Mouse (Mus musculus) ZHBTc4 (cell line): ENCODE measurements at regions not wholly inside any gene's neighbourhood (a gene's known extent, or its start where the extent isn't known, plus 50 kb on each side); places are given as distances from the start of the nearest gene placed in this dataset.

Experiments
- DNase-seq: peaks from one replicate; pipeline ENCODE4 v3.0.0-alpha.2; 2011; ENCODE audit warnings: low read depth, low spot score

DNA sequence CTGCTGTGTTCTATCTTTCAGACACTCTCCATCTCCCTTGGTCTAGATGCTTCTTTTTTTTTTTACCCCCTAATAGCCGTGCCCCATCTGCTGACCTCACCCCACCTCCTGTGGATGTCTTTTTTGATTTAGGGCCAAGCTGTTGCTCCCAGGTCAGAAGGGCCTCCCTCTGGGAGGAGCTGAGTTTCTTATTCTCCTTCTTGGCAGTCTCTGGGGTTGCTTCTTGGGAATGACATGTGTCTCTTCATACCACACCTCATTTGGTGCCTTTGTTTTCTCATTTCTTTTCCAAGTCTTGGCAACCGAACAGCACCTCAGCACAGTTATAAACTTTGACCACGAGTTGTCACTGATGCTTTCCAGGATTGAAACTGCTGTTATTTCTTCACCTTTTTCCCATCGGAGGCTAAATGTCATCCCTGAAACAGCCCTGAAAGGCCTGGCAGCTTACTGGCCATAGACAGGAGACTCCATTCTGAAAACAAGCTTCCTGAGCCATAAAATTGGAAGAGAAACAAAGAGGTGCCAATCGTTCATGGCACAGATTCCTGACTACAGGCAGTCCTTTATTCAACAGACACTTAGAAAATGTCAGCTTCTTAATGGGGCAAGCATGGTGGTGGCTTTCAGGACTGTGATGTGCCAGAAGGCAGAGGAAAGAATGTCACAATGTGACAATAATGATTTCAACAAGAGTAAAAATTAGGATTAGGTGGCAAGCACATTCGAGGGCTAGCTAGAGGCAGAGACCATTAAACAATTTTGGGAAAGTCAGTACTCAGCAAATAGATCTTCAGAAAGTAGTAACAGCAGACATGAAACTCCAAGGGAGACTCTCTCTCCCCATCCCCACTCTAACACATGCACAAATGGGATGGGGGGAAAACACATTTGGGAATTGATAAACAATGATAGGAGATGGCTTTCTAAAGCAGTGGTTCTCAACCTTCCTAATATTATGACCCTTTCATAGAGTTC, 197.1 kb upstream of the Arrdc4 start:
- no peak for DNase-seq

DNA sequence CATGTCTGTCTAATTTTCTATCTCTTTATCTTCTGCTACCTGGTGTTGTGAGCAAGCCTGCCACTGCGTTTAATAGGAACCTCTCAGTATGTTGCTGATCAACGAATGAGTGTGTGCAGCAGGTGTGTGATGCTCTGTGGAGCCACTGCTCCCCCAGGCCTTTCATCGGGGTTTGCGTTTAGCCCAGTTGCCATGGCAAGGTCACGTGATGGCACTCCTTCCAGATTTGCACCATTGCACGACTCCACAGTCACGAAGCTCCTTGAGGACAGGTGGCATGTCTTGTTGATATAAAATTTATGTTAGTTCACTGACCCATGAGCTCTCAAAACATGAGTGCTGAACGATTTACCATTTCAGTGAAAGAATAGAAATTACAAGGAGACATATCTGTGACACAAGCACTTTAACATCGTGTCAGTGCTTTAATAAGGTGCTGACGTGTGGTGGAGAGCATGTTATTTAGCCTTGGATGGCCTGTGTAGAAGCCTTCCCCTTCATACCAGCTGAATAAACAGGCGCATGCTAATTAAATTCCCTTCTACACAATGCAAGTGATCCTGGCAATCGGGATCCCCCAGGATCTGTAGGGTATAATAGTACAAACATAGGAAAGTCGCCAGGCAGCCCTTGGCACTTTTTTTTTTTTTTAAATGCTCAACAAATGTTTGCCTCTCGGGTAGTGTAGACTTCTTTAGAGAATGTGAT, 181.7 kb upstream of the Arrdc4 start:
- DNase-seq: no peak

DNA sequence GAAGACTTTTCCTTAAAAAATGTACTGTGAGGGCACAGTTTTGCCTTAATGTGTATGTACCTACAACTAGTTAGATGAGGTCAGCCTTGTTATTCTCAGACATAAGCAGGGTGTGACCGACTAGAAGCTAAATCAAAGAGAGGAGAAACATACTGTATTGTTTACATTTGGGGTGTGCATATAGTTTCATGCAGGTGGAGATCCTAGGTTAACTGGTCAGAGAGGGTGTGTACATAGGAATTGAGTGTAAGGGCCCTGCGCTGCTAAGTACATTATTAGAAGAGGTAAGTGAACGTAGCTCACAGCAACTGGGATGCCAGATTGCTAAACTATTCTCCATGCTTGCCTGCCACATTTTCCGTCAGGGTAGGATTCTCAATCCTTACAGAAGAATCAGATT, 180.6 kb upstream of the Arrdc4 start:
- no peak for DNase-seq

DNA sequence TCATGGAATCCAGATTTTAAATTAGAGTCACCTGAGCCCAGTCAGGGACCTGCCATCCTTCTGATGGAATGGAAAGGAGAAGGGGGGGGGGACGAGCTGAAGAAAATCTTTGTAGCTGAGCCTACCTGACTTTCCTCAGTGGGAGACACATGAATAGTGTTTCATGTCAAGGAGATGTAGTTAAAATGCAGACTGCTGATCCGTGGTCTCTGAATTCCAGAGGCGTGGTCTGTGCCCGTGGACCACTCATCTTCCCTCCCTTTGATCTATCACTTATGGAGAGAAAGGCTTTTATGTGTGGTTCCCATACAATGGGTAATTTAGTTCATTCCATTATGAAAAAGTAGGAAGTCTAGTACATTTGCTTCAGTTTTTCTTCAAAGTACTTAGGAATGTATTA, 176.6 kb upstream of the Arrdc4 start:
- no peak for DNase-seq

DNA sequence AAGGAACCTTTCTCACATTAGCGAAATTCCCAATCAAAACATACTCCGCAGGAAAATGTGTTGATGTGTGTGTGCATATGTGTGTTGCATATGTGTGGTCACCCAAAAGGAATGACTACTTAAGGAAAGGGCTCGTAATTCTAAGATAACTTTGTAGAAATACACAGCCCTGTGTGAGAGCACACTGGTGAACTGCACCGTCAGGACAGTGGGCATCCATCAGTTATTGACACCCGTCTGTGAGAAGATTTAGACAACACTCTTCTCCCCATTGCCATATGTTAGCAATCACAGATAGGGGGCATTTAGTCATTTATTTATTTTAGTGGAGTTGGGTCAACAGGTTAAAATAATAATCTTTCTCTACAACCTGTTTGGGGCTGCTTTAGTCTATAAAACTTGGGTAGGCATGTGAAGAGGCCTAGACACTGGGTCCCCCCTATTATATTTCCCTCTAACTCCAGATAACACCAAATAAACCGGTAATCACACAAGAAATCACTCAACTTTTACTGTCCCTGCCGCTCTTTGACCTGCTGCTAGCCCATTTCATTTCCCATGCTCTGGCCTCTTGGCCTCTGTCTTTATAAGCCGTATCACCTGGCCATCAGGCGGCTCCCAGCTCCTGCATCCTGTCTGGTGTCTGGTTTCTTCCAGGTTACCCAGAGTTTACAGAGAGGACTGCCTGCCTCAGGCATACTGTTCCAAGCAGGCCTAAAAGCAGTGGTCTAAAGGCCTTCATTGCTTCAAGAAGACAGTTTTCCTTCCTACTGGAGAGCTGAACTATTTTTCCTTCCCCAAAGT, 169.8 kb upstream of the Arrdc4 start:
- DNase-seq: no peak

DNA sequence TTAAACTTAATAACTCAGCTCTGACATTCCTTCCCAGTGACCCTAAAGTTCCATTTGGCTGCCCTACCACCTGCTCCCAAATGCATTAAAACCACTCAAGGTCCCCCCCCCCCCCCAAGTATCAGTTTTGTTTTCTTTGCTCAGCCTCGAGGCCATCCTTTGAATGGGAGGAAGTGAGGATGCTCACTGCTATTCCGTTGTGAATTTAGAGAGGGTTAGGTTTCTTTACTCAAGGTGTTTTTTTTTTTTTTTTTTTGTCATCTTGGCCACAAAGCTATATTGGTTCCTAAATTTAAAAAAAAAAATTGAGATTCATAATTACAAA, 168.8 kb upstream of the Arrdc4 start:
- no peak for DNase-seq

DNA sequence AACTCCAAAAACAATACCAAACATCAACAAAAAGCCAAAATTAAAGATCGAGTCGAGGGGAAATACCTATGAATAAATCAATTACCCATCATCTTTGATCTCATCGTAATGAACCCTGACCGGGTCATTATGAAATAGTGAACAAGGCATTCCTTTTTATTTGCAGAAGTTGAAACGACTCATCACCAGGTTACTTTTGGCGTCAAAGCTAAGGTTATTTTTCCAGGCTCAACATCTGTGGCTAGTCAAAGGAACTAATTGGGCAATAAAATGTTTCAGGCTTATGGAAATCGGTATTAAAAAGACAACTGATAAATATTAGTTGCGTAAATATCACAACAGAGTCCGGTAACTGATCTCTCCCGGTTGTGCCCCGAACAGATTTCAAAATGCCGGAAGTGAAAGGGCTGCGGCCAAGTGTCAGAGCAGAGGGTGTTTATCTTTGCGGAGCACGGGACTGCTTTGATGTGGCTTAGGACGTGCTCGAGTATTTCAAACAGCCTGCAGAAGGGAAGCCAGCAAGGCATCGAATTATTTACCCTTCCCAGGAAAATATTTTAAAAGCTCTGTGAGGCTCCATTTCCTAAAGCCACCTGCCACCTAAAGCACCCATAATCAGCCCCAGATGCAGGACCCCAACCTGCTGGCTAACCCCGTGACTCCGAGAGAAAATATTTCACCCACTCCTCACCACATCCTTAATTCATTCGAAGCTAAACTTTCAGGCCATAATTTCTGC, 168.3 kb upstream of the Arrdc4 start:
- DNase-seq: peak; percentile 2

DNA sequence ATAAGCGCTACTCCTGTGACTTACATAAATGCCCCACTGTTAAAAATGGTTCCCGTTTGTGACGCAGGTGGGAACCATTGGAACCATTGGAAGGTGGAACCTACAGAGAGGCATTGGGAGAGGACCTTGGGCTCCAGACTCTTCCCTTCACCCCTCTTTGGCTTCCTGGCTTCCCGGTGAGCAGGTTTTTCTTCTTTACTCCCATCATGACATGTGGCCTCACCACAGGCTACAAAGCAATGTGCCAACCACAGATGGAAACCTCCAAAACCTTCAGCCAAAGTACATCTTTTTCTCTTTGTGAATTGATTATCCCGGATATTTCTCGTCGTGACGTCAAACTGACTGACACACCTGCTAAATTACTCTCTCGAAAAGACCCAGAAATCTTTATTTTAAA, 166.9 kb upstream of the Arrdc4 start:
- no peak for DNase-seq

DNA sequence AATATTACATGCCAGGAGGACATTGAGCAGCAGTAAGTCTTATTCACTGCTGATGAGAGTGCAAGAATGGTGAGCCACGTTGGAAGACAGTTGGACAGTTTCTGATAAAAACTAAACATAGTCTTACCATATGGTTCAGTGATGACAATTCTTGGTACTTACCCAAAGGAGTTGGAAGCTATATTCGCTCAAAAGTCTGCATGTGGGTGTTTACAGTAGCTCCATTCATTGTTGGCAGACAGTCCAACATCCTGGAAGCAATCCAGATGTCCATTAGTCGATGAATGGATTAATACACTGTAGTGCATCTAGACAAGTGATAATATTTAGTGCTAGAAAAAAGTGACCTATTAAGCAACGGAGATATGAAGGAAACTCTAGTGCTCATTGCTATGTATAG, 165.3 kb upstream of the Arrdc4 start:
- no peak for DNase-seq

DNA sequence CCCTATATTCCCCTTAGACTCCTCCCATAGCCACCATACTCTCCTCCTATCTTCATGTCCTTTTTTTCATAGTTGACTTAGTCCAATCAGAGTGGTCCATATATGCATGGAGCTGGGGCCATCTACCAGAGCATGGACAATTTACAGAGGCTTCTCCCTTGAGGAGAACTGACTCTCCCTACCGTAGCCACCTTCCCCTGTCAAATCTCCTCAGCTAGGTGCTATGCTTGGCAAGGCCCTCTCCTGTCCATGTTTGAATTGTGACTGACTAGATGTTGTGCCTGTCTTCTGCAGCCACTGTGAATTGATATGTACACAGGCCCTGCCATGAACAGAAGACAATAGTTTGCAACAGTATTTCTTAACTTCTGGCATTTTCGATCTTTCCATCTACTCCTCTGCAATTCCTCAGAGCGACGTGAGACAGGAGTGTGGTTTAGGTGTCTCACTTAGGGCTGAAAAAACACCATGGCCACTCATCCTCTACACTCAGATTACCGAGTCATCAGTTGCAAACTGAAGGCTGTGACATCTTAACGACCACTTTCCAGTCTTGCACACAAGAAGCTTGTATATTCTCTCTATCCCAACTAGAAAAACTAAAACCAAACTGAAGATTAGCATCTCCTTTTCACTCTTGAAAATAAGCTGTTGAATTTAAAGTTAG, 163.1 kb upstream of the Arrdc4 start:
- no peak for DNase-seq

DNA sequence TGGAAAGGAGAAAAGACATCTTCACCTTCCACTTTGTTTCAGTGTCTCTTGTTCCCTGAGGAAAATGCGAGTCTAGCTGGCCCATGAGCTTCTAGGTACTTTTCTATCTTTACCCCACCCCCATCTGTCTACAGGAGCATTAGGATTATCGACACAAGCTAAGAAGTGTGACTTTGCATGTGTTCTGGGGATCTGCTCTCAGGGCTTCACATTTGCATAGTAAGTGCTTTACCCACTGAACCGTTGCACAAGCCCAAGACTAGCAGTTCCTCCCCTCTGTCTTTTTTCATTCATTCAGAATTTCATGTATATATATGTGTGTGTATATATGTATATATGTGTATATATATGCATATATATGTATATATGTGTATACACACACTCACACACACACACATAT, 162.5 kb upstream of the Arrdc4 start:
- no peak for DNase-seq

DNA sequence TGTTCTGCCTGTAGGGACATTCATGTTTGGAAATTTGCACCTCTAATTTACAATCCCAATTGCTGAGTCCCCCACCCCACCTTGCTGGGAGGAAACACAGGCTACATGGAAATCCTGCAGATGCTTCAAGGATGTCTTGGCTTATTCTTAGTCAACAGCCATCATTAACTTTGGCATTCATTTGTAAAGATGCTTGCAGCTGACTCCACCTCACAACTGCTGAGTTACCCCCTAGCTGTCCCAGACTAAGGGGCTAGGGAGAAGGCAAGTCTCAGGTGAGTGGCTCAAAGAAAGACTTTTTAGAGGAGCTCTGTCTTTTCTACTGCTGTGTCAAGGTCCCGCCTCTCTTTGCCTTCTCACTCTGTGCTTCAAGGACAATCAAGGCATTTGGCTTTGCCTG, 160.7 kb upstream of the Arrdc4 start:
- peak; percentile 71 for DNase-seq

DNA sequence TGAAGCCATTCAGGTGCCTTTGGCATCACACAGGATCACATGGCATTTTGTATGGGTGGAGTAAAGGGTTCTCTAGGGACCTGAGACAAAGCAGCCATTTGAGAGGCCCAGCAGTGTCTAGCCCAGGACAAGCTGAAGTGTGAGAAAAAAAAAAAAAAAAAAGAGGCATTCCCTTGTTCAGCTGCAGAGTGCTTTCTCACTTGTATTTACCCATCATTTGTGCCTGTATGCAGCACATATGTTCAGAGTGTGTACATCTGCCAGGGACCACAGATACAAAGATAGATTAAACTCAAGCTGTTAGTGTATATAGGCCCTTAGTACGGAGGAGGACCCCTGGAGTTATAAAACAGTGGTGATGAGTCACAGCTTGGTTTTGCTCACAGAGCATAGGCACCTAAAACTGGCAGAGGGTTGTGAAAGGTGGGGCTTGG, 159.4 kb upstream of the Arrdc4 start:
- DNase-seq: peak; percentile 13

DNA sequence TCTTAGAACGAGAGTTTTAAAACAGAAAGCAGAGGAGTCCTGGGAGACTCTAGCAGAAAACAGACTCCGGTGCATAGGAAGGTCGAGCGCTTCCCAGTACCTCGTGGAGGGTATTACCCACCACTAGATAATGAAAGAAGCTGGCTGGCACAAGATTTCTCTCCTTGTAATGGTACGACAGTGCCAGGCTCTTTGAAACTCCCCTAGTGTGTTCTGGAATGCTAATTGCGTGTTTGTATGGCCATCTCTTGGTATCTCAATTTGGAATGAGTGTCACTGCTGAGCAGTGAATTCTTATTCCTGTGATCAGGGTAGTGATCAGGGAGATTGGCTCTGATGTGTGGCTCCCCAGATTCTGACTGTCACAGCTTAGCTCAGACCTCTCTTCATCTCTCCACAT, 158.8 kb upstream of the Arrdc4 start:
- no peak for DNase-seq

DNA sequence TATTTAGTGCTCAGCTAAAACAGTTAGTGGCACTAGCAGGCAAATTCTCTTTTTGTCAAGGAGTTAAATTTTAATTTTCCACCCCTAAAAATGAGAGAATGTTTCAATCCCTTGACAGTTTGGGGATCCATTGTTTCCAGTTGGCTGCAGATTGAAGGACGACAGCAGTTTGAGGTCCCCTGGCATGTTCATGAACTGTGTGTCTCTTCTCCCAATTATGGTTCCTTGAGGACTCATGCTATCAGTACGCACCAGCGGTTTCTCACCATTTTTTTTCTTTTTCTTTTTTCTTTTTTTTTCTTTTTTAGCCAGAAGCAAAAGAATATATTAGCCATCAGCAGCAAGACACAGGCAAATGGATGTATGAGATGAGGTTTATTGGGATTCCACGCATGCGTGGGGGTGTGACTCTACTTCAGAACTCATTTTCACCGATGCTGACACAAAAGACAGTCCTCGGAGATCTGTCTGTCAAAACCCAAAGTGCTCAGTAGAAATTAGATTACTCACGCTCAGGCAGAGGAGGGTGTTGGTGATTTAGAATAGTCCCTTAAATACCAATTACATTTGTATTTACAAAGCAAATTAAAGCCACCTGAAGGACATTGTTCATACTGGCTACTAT, 157.8 kb upstream of the Arrdc4 start:
- no peak for DNase-seq

DNA sequence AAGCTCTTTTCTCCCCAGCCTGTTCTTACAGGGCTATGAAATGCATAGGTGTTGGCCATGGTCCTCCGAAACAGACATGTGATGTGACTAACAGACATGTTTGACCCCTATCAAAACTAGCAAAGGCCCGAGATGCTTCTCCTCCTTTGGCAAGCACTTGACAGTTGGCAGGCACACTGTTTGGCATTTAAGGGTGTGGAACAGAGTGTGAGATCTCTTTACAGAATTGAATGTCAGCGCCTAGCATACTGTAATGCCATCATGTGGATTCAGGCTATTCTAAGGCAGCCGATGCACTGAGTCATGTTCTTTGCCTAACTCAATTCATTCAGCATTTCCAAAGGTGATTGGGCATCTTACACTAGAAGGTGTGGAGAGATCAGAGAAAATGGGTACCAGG, 156.8 kb upstream of the Arrdc4 start:
- no peak for DNase-seq

DNA sequence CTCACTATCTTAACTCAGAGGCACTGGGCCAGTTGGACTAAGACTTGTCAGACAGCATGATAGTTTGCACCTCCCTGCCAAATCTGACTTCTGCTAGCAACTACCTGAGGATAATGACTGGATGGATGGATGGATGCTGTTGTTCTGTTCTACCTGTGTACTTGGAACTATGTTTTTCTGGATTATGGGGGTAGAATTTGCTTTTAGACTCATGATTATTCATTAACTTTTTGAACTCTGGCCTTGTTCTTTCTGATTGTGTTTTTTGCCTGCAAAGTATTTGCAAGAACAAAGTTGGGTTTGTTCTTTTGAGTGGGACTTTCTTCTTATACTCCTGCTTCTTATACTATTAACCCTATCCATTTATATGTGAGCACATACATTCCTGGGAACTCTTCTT, 137.1 kb upstream of the Arrdc4 start:
- DNase-seq: no peak

DNA sequence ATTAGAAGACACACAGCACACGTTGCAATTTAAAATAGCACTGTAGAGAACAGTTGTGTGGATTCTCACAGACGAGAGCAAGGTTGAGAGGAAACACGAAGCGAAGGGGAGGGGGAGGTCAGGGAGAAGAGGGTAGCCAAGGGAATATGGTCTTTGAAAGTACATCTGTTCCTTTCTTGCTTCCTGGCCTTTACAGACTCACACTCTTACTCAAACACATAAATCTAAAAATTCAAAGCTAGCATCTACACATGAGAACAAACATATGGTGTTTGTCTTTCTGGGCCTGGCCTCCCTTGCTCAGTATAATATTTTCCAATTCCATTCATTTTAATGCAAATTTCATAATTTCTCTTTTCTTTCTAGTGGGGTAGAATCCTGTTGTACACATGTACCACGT, 124.0 kb upstream of the Arrdc4 start:
- DNase-seq: no peak

DNA sequence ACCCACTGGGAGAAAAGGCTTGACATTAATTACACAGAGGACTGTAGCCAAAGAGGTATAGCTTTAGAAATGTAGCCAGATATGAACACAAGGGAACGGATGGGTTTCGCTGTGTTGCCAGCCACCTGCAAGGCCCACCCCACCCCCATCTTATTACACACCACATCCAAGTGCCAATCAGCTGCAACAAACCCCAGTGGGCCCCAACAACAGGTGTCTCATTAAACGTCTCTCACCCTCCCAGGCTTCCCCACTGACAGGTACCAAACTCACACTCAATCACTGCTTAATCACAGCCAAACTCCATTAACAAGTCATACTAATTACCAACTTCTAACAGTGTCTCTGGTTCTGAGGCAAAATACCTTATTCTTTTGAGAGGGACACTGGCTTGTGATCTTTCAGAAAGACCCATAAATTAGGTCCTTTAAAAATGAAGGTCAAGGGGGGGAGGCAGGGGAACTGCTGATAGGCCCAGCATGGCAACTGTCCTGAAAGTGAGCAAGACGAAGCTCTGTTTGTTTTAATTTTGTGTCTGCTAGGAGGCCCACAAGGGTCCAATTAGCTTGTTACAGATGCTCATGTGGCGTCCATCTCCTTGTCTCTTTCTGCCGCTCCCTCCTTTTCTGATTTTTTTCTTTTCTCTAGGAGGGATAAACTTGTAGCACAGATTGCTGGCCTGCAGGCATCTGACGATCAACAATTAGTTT, 115.4 kb upstream of the Arrdc4 start:
- DNase-seq: no peak
